Mouse (Mus musculus) ES-E14 (cell line): Measurements from ENCODE around the gene Hist1h2bh.
"Not testable (repeated sequence)": the region's sequence is repeated elsewhere in the genome, so short reads cannot be mapped to it uniquely, and the experiment has no call there.

Experiments used
- MAFK ChIP-seq: IDR thresholded peaks from 2 replicates; pipeline ENCODE4 v1.6.1; 2014; ENCODE audit warnings: mild to moderate bottlenecking, low read depth, low read length, inconsistent platforms; ENCODE audit not compliant: insufficient read depth
- ZC3H11A ChIP-seq: IDR thresholded peaks from 2 replicates; pipeline ENCODE4 v1.6.1; 2012; ENCODE audit warnings: low read depth, mild to moderate bottlenecking, inconsistent platforms, low read length, borderline replicate concordance
- ZNF384 ChIP-seq: IDR thresholded peaks from 2 replicates; pipeline ENCODE4 v1.6.1; 2012; ENCODE audit warnings: low read depth, low read length, inconsistent platforms

DNA sequence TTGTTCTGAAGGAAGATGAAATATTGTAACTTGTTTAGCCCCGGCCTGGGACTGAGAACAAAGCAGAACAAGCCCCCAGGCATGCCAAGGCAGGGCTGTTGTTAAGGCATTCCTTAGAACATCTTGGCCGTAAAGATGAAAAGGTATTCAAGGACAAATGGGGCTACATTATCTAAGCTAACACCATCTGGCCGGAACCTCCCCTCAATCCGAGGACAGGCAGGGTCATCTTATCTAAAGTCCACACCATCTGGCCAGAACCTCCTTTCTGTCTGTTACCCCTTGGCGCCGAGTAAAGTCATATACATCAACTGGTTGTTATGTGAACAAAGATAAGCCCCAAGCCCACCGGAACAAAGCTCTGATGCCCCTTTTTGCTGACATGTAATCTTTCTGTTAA is 48.7 kb upstream of the Hist1h2bh start:
- not testable (repeated sequence) for TF ChIP-seq MAFK, ZC3H11A, ZNF384
